Mouse (Mus musculus): ENCODE measurements at regions not wholly inside any gene's neighbourhood (a gene's known extent, or its start where the extent isn't known, plus 50 kb on each side); places are given as distances from the start of the nearest gene placed in this dataset.

DNA sequence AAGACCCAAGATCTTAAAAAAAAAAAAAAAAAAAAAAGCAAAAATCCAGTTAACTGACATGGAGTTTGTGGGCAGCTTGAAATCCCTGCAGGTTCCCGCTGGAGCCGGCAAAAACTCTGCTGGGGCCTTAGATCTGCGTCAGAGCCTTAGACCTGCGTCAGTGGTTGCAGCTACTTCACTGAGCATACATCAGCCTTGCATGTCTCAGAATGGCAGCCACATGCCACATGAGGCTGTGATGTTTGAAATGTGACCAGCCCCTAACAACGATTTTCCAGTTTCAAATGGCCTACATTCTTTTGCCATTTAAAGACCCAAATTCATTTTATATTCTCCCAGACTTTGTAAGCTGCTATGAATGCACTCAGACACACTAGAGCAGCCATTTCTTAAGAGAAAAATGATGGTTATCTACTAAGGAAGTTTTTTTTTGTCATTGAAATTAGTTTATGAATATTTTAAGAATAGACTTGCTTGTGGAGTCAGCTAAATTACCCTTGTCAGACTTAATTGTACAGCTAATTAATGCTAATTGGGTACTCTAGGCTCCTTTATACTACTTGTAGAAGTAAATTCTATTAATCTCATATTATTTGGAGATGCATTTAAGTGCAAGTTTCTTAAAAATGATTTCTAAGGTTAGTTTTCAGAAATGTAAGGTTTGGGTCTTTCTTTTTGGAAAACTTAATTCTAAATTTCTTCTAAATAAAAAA lies 70.8 kb downstream of the Toporsl start:
- DNase-seq, result no peak

DNA sequence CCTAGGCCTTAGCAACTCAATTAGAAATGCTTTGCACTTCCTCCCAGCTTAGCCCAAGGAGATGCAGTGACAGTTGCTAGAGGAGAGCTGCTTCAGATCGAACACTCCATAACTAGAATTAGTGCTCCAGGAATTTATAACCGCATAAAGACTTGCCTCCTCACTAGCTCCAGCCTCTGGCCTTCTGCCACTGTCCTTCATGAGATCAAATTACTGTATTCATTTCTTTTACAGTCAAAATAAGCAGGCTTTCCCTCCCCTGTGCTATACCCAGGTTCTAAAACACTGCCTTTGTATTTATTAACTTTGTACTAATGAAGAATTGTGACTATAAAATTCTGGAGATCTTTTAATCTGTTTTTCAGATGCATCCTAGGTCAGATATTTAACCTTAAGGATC lies 104.8 kb upstream of the Olfr275 start:
- DNase-seq, result no peak

GRCm38 (mm10) chr4:52726203-52726602 lies 88.2 kb upstream of the Olfr275 start:
- no peak for DNase-seq

DNA sequence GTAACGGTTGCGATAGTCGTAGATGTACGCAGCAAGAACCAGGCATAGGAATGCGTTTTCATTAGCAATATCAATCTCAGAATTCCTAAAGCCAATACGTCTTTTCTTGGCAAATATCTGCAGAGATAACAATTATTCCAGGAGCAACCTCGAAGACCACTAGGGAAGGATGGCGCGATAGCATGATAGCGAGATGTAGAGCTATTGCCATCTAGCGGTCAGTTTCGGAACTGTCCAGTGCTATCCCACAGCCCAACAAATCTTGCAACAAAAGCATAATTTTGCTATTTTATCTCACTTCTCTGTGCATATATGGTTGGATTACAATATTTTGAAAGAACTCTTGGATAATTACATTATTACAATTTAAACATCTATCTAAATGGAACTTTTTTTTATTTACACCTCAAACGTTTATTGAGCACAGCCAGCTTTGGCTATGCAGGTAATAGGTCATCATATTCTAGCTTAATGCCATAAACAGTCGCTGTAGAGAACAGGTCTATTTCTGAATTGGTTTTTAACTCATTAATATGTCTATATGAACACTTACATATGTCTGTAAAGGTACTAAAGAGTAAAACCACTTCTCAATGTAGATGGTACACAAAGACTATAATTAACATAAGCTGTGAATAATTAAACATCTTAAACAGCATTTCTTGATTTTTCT lies 87.6 kb upstream of the Olfr275 start:
- peak; percentile 14 for DNase-seq

GRCm38 (mm10) chr4:52733141-52733540 lies 81.3 kb upstream of the Olfr275 start:
- DNase-seq, result no peak

DNA sequence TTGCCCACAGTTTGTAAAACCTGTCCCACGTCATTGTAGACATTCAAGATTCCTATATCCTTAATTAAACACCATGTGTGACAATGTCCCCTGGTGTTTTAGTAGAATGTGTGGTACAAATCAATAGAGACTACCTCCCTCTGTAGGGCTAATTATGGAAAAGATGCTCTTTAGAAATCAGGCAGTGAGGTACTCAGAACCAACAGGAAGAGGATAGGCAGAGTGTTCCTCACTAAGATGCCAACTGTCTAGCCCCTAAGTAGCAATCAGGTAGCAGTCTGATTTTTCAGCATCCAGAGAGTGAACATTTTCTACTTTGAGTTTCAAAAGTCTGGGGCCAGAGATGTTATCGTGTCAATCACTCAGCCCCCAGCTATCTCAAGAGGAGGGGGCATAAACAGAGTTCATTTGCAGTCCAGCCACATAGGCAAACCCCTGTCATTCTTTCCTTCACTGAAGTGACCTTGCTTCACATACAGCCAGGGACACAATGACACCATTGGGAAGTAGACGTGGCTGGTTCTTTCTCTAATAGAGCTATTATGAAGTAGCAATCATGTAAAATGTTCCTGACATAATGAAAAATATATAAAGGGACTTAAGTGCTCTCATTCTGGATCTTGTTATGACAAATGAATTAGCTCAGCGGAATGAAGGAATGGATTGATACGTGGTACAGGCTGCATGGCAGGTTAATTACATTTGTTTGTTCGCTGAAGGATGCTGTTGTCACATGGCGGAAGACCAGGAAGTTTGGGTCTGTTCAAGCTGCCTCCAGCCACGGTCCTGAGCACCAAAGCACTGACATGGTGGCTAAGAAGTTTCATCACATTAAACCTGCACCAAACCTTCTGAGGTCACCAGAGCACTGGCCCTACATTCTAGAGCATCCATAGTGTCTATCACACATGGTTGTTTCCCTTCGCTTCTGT lies 74.6 kb upstream of the Olfr275 start:
- no peak for DNase-seq

- no peak for DNase-seq
Measured at GRCm38 (mm10) chr4:52752838-52753509, 61.4 kb upstream of the Olfr275 start.
